Mouse (Mus musculus) ovary, adult 10 weeks (tissue): ENCODE data around the gene Tex47. TPM values are rescaled to one million over a fixed set of nuclear protein-coding genes. Genes with fewer than 3 reads are reported as not detected.

Source experiments
- polyA plus RNA-seq: library from polyadenylated mRNA; stranded (reverse); fragments of 350-450 nt; fragmentation: Illumina TruSeq; extraction: RNeasy Lipid Tissue Mini Kit (QIAGEN cat#74804); gene quantifications from one replicate; pipeline ENCODE4 v1.2.3, GENCODE M21; 2014

The Tex47 gene
- polyA plus RNA-seq: not detected

DNA sequence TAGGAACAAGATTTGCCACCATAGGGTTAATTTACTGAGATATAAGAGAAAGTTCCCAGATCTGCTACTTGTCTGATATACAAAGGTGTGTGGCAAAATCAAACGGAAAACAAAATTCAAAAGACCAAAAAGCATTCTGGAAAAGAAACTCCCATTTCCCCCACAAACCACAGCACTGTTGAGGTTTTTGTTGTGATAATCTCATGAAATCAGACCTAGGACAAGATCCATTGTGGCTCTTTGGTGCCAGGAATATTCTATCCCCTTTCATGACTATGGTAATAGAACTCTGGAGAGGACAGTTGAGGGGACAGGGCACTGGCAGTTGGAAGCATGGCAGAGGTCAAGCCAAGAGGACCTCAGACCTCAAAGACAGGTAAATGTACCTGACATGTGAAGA lies at the start of gene Tex47:
Gene Tex47, plus strand, starts transcription at position 301 of the 400 bp plus-strand sequence.

DNA sequence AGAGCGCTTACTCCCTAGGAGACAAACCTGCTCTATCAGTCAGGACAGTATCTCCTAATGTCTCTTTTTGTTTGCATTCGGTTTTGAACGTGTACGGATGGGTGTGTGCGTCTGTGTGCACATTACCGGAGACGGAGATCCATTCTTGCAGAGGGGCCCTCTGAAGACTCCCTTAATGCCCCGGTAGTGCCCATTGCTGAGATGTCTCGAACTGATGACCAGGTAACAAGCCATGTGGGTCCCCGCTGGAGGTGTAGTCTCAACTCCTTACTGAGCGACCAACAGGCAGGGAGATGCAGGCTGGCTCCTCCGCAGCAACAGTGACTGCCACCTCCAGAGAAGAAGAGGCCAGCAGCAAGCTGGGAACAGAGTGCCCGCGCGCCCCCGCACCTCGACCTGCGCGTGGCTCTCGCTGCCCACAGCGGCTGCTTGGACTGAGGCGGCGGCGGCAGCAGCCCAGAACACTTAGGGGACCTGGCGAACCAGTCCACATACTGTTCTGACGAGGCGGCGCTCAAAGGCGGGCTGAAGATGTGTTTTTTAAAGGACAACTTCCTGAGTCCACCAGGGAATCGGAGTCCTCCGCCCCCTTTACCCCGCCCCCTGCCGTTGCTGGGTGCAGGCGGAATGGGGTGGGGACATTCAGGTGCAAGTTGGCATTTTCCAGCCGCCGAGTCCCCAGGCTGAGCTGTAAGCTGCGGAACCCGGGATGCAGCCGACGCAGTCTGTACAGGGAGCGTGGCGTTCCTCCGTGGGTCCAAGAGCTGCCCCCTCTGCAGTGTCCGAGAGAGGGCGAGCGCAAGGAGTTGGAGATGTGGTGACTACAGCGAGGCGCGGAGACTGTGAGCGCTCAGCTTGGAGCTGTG lies 40.5 kb downstream of the Tex47 start, which contains the start of gene Zfp804b:
Gene Zfp804b, minus strand, starts transcription at position 612 of the 866 bp plus-strand sequence.

Other genes starting within 250 kb of the Tex47 start
- 0.20 TPM for gene Zfp804b, start 40.6 kb downstream of the Tex47 start, polyA plus RNA-seq